Mouse (Mus musculus) spleen, embryonic (tissue): ENCODE data around the gene Vmn1r166.
"Not testable (repeated sequence)": the region's sequence is repeated elsewhere in the genome, so short reads cannot be mapped to it uniquely, and the experiment has no call there.

ENCODE experiments used
- CTCF ChIA-PET: fragments of 350-600 bp; sonication (Branson Sonifier 250); formaldehyde crosslinking; loops from one replicate; lab custom pipeline; 2022; lab: Charles Lee

The Vmn1r166 gene

DNA sequence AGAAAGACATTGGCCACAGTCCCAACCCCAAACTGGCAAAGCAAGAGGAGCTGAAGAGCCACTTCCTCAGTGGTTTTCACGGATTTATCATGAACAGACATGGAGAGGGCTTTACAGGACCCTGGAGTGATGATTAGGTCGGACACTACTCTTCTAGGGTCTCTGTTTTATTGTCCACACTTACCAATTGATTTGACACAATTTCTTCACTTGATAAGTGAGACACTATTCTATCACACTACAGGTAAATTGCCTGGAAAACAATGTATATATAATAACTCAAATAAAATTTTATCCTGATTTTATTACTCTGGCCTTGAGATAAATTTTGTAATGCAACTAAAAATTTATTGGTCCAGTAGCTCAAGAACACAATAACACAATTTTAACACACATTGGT lies at the start of gene Vmn1r166:
Gene Vmn1r166 (minus strand): TSS at position 101 of the 400 bp plus-strand sequence.
- CTCF ChIA-PET: not testable (repeated sequence)

GRCm38 (mm10) chr7:23300892-23301291 lies 49.4 kb upstream of the Vmn1r166 start, which contains the start of gene Nlrp4e:
Gene Nlrp4e (plus strand): TSS chr7:23301192.
- CTCF ChIA-PET: not testable (repeated sequence)

DNA sequence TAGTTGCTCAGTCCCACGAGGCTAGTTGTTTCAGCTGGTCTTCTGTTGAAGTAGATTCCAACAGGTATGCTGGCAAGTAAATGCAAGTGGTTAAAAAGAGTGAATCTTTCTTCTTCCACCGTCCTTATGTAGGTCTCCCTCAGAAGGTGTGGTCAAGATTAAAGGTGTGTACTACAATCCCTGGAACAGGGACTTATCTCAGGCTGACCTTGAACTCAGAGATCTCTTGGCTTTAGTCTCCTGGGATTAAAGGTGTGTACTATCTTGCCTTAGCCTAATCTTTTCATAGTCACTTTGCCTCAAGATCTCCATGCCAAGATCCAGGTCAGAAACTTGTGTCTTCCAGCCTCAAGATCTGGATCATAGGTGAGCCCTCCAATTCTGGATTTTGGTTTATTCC lies 27.3 kb upstream of the Vmn1r166 start, which contains the start of gene Gm6902:
Gene Gm6902 (minus strand): TSS at position 101 of the 400 bp plus-strand sequence.
- CTCF ChIA-PET: not testable (repeated sequence)

- CTCF ChIA-PET: not testable (repeated sequence)
These were observed 34.5 kb downstream of the Vmn1r166 start, which contains the start of gene Vmn1r165 for GRCm38 (mm10) chr7:23217032-23217431. Gene Vmn1r165 (plus strand): TSS chr7:23217332.
